Mouse (Mus musculus) cerebellum, postnatal 10 days (tissue): ENCODE results near the gene Hip1.
"Not testable (repeated sequence)": the region's sequence is repeated elsewhere in the genome, so short reads cannot be mapped to it uniquely, and the experiment has no call there.

ENCODE experiments used
- DNase-seq, 2 experiments: peaks; one replicate each; pipeline ENCODE4 v3.0.0; 2021; ENCODE audit warnings: mixed read lengths in 2 of 2

Hip1 gene

GRCm38 (mm10) chr5:135489695-135490294, 55.1 kb downstream of the Hip1 start:
- peak in 1 of 2 experiments; percentile 25 for DNase-seq

GRCm38 (mm10) chr5:135488881-135489694, 55.8 kb downstream of the Hip1 start:
- peak; percentile 83 for DNase-seq

GRCm38 (mm10) chr5:135488222-135488880, 56.6 kb downstream of the Hip1 start:
- peak; percentile 47 to 52 for DNase-seq

- no peak for DNase-seq
Observed at GRCm38 (mm10) chr5:135485289-135485688, 59.6 kb downstream of the Hip1 start.

- peak; percentile 26 to 36 for DNase-seq
Observed at GRCm38 (mm10) chr5:135483865-135484264, 61.1 kb downstream of the Hip1 start.

- no peak for DNase-seq
Observed at GRCm38 (mm10) chr5:135478877-135479600, 65.9 kb downstream of the Hip1 start.

- DNase-seq = no peak
Observed at GRCm38 (mm10) chr5:135476199-135476598, 68.7 kb downstream of the Hip1 start.

- no peak for DNase-seq
Observed at GRCm38 (mm10) chr5:135472405-135472804, 72.5 kb downstream of the Hip1 start.

GRCm38 (mm10) chr5:135471747-135472146, 73.2 kb downstream of the Hip1 start:
- DNase-seq = no peak

- DNase-seq = no peak
Observed at GRCm38 (mm10) chr5:135468280-135468679, 76.6 kb downstream of the Hip1 start.

- DNase-seq = peak; percentile 27 to 45
Observed at GRCm38 (mm10) chr5:135465833-135466291, 79.1 kb downstream of the Hip1 start.

- DNase-seq = no peak
Observed at GRCm38 (mm10) chr5:135463380-135463779, 81.5 kb downstream of the Hip1 start.

- no peak for DNase-seq
Observed at GRCm38 (mm10) chr5:135460833-135461173, 84.1 kb downstream of the Hip1 start.

GRCm38 (mm10) chr5:135460152-135460832, 84.6 kb downstream of the Hip1 start:
- peak; percentile 87 to 91 for DNase-seq

- peak; percentile 47 to 57 for DNase-seq
Observed at GRCm38 (mm10) chr5:135459486-135459885, 85.4 kb downstream of the Hip1 start.

GRCm38 (mm10) chr5:135457961-135458360, 87.0 kb downstream of the Hip1 start:
- no peak for DNase-seq

- DNase-seq = no peak
Observed at GRCm38 (mm10) chr5:135456515-135456914, 88.4 kb downstream of the Hip1 start.

- peak in 1 of 2 experiments; percentile 32 for DNase-seq
Observed at GRCm38 (mm10) chr5:135454256-135454655, 90.7 kb downstream of the Hip1 start.

- not testable (repeated sequence) for DNase-seq
Observed at GRCm38 (mm10) chr5:135451559-135451958, 93.4 kb downstream of the Hip1 start.

GRCm38 (mm10) chr5:135451100-135451499, 93.8 kb downstream of the Hip1 start:
- DNase-seq = peak in 1 of 2 experiments; percentile 41

- DNase-seq = no peak
Observed at GRCm38 (mm10) chr5:135445755-135446154, 99.2 kb downstream of the Hip1 start.

- DNase-seq = no peak
Observed at GRCm38 (mm10) chr5:135442430-135442829, 102.5 kb downstream of the Hip1 start.
